8 mouse cellular contexts compared by ENCODE assay signal in the genomic region with DNA sequence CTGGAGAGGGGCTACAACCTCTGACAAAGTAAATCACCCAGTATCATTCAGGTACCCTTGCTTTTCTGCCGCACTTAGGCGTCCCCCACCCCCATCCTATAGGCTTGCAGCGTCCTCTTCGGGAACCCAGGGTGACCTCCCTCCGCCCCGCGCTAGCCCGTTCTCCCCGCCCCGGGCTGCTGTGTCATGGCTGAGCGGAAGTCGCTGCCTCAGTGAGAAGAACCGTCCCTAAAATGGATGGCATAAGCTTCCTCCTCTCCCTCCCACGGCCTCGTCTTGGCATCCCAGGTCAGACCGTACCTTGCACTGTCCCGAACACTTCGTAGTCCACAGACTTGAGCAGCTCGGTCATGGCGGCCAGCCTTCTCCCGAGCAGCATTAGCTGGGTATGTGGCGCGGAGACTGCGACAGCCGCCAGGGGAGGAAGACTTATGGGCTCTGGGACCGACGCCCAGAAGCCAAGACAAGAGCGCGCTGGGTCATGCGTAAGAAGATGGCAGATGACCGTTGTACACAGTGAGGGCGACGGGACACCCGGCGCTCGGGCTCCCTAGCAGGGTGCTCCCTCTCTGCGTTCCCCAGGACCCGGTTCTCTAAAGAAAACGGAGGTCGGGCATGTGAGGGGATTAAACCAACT. TPM values are rescaled to one million over a fixed set of nuclear protein-coding genes. Genes with fewer than 3 reads are reported as not detected.
A peak's percentile ranks its signal among the peaks of the same experiment; 100 is the strongest.
DNase-seq lines count a peak whose midpoint lies in the region; ATAC-seq and TF ChIP-seq lines count a peak whose summit lies in the region.

A gene (minus strand): TSS at position 587 of the 637 bp plus-strand sequence.

- TF ChIP-seq CTCF in ES-Bruce4 (IDR thresholded peaks at IDR 0.05; ENCODE audit: low read depth, low read length) = peak; percentile 21
- TF ChIP-seq CTCF in heart, postnatal 0 days (IDR thresholded peaks at IDR 0.05; ENCODE audit: low read depth) = peak; percentile 38
- TF ChIP-seq CTCF in liver, embryonic 14.5 days (IDR thresholded peaks at IDR 0.05; ENCODE audit: low read depth) = peak; percentile 73

- H3K9ac ChIP-seq in ES-Bruce4 (ENCODE audit: low read depth, poor library complexity, severe bottlenecking) = peak within 1 kb of the TSS; percentile 34
- peak within 1 kb of the TSS; percentile 77 for H3K9ac ChIP-seq in forebrain, embryonic 13.5 days
- H3K9ac ChIP-seq in heart, postnatal 0 days (replicated peaks; ENCODE audit: low read depth, low read length) = peak within 1 kb of the TSS; percentile 81
- H3K9ac ChIP-seq in liver, embryonic 14.5 days (replicated peaks) = peak within 1 kb of the TSS; percentile 87
- peak within 1 kb of the TSS; percentile 67; the same call in 1 of the 2 replicates for H3K9ac ChIP-seq in stomach, embryonic 15.5 days

- peak within 1 kb of the TSS; percentile 67 for H3K4me2 ChIP-seq in forebrain, embryonic 13.5 days
- H3K4me2 ChIP-seq in heart, postnatal 0 days (ENCODE audit: low read depth, low read length) = peak within 1 kb of the TSS; percentile 73
- H3K4me2 ChIP-seq in liver, embryonic 14.5 days (ENCODE audit: low read depth) = peak within 1 kb of the TSS; percentile 68
- peak within 1 kb of the TSS; percentile 73 for H3K4me2 ChIP-seq in stomach, embryonic 15.5 days

- no peak within 1 kb of the TSS for H3K27ac ChIP-seq in ES-Bruce4 (ENCODE audit: insufficient read depth, low read length)
- peak within 1 kb of the TSS; percentile 69; the same call in 1 of the 2 replicates for H3K27ac ChIP-seq in forebrain, embryonic 13.5 days
- H3K27ac ChIP-seq in heart, postnatal 0 days (ENCODE audit: low read depth) = peak within 1 kb of the TSS; percentile 92
- peak within 1 kb of the TSS; percentile 72 for H3K27ac ChIP-seq in liver, embryonic 14.5 days
- H3K27ac ChIP-seq in stomach, embryonic 15.5 days = peak within 1 kb of the TSS; percentile 69

- no peaks in the 10 kb centered on the region for H3K36me3 ChIP-seq in ES-Bruce4 (ENCODE audit: control insufficient read depth, insufficient read depth, low read length, poor library complexity, severe bottlenecking)
- H3K36me3 ChIP-seq in forebrain, embryonic 13.5 days (ENCODE audit: poor library complexity, severe bottlenecking) = no peaks in the 10 kb centered on the region
- H3K36me3 ChIP-seq in heart, postnatal 0 days (replicated peaks; ENCODE audit: control insufficient read depth, insufficient read depth, low read length) = no peaks in the 10 kb centered on the region
- H3K36me3 ChIP-seq in liver, embryonic 14.5 days (replicated peaks; ENCODE audit: control insufficient read depth, insufficient read depth, low read depth) = no peaks in the 10 kb centered on the region
- H3K36me3 ChIP-seq in stomach, embryonic 15.5 days = no peaks in the 10 kb centered on the region

- peak; percentile 87 for DNase-seq in heart, postnatal 0 days (ENCODE audit: low spot score)
- DNase-seq in kidney, postnatal 36 days = peak; percentile 88 to 91
- peak; percentile 68 to 75 (median 73) for DNase-seq in liver, embryonic 14.5 days (ENCODE audit: low read depth in 3 of 3, low spot score in 3 of 3)
- DNase-seq in neural tube, embryonic 10.5 days (ENCODE audit: extremely low spot score, low spot score) = peak; percentile 89

- 0 out of 2 replicates have a peak, but pooled peaks have one; percentile 43 for TF ChIP-seq EP300 in ES-Bruce4 (IDR thresholded peaks at IDR 0.05; ENCODE audit: insufficient read depth, low read depth, low read length)
- TF ChIP-seq EP300 in heart, postnatal 0 days (IDR thresholded peaks at IDR 0.05; ENCODE audit: low read depth) = peak; percentile 87
- no peak for TF ChIP-seq EP300 in liver, embryonic 14.5 days (IDR thresholded peaks at IDR 0.05; ENCODE audit: low read depth)

- no peaks in the 10 kb centered on the region for H3K27me3 ChIP-seq in ES-Bruce4 (ENCODE audit: control insufficient read depth, insufficient read depth, low read length, poor library complexity, severe bottlenecking)
- H3K27me3 ChIP-seq in forebrain, embryonic 13.5 days = no peaks in the 10 kb centered on the region
- H3K27me3 ChIP-seq in heart, postnatal 0 days (ENCODE audit: control insufficient read depth, insufficient read depth, low read length) = no peaks in the 10 kb centered on the region
- no peaks in the 10 kb centered on the region for H3K27me3 ChIP-seq in liver, embryonic 14.5 days (ENCODE audit: control insufficient read depth, insufficient read depth, low read length)
- H3K27me3 ChIP-seq in stomach, embryonic 15.5 days (replicated peaks) = no peaks in the 10 kb centered on the region

- WGBS in forebrain, embryonic 13.5 days = under 1% methylated on average over 40 of the region's 40 CpGs
- WGBS in heart, postnatal 0 days = under 1% methylated on average over 40 of the region's 40 CpGs
- under 1% methylated on average over 40 of the region's 40 CpGs for WGBS in liver, embryonic 14.5 days (ENCODE audit: insufficient replicate concordance)
- under 1% methylated on average over 40 of the region's 40 CpGs for WGBS in stomach, embryonic 15.5 days

- peaks cover 1% of the 10 kb centered on the region for H3K4me1 ChIP-seq in ES-Bruce4 (ENCODE audit: control insufficient read depth, insufficient read depth, low read length)
- H3K4me1 ChIP-seq in forebrain, embryonic 13.5 days = no peaks in the 10 kb centered on the region
- H3K4me1 ChIP-seq in heart, postnatal 0 days (ENCODE audit: control insufficient read depth, insufficient read depth) = no peaks in the 10 kb centered on the region
- H3K4me1 ChIP-seq in liver, embryonic 14.5 days (replicated peaks; ENCODE audit: control insufficient read depth in 2 of 2, insufficient read depth in 2 of 2, low read length in 1 of 2) = peaks cover 0 to 2% of the 10 kb centered on the region in 2 experiments
- no peaks in the 10 kb centered on the region for H3K4me1 ChIP-seq in stomach, embryonic 15.5 days

- peak; percentile 94 for ATAC-seq in cerebellum, adult (ENCODE audit: insufficient number of reproducible peaks, low FRiP score, low TSS enrichment)
- peak; percentile 97 for ATAC-seq in forebrain, embryonic 13.5 days
- peak; percentile 98 for ATAC-seq in heart, postnatal 0 days (ENCODE audit: insufficient read depth, low read depth)
- peak; percentile 99 for ATAC-seq in liver, embryonic 14.5 days (ENCODE audit: insufficient read depth)
- ATAC-seq in stomach, embryonic 15.5 days (ENCODE audit: insufficient read depth, low FRiP score, low read depth) = peak; percentile 96

- peak within 1 kb of the TSS; percentile 86 for H3K4me3 ChIP-seq in ES-Bruce4 (ENCODE audit: low read depth, low read length)
- peak within 1 kb of the TSS; percentile 61 for H3K4me3 ChIP-seq in forebrain, embryonic 13.5 days
- peak within 1 kb of the TSS; percentile 69 for H3K4me3 ChIP-seq in heart, postnatal 0 days (ENCODE audit: low read depth, low read length)
- H3K4me3 ChIP-seq in liver, embryonic 14.5 days (ENCODE audit: insufficient read depth in 1 of 2, low read depth in 2 of 2, low read length in 2 of 2) = peak within 1 kb of the TSS; percentile 76 to 82
- H3K4me3 ChIP-seq in stomach, embryonic 15.5 days (replicated peaks) = peak within 1 kb of the TSS; percentile 63

- H3K9me3 ChIP-seq in ES-Bruce4 (replicated peaks; ENCODE audit: control insufficient read depth, insufficient read depth, low read length, poor library complexity, severe bottlenecking) = no peaks in the 10 kb centered on the region
- no peaks in the 10 kb centered on the region for H3K9me3 ChIP-seq in forebrain, embryonic 13.5 days (replicated peaks)
- H3K9me3 ChIP-seq in heart, postnatal 0 days (replicated peaks; ENCODE audit: control insufficient read depth, low read length) = no peaks in the 10 kb centered on the region
- no peaks in the 10 kb centered on the region for H3K9me3 ChIP-seq in liver, embryonic 14.5 days (ENCODE audit: control insufficient read depth, low read length)
- H3K9me3 ChIP-seq in stomach, embryonic 15.5 days = no peaks in the 10 kb centered on the region

- TF ChIP-seq POLR2A in ES-Bruce4 (IDR thresholded peaks at IDR 0.05; ENCODE audit: insufficient read depth, low read length) = peak; percentile 32

RNA-seq across cellular contexts. Expression of the gene that starts here (rescaled TPM):
- polyA plus RNA-seq in ES-Bruce4 (2011; ENCODE audit: insufficient read depth, insufficient read length, low read depth, missing spikeins) = 1.1 and 1.9 TPM in 2 replicates
- polyA plus RNA-seq in forebrain, embryonic 13.5 days (2015; fragmentation: Nextera tagmentation; extraction: Ambion mirVana) = 8.3 and 10.1 TPM in 2 replicates
- 27.6 and 31.4 TPM in 2 replicates for total RNA-seq in heart, postnatal 0 days (2014; rRNA removed; ENCODE audit: low replicate concordance)
- polyA plus RNA-seq in heart, postnatal 0 days (2015; fragmentation: Nextera tagmentation; extraction: Ambion mirVana) = 85.8 and 91.0 TPM in 2 replicates
- polyA plus RNA-seq in liver, embryonic 14.5 days (2012; rRNA removed) = 1.0 and 2.6 TPM in 2 replicates
- 5.4 and 5.6 TPM in 2 replicates for polyA plus RNA-seq in liver, embryonic 14.5 days (2014; fragmentation: Nextera tagmentation; extraction: Ambion mirVana)
- polyA plus RNA-seq in stomach, embryonic 15.5 days (2015; fragmentation: Nextera tagmentation; extraction: Ambion mirVana) = 12.0 and 15.6 TPM in 2 replicates

Comparison
In these comparisons a context has a peak if more than half of its experiments do, and no peak if none do; other contexts are left out.
1. H3K9ac ChIP-seq: peak in every context shown above with its lines; median percentile 87 in liver, embryonic 14.5 days; 81 in heart, postnatal 0 days; 77 in forebrain, embryonic 13.5 days; 67 in stomach, embryonic 15.5 days; 34 in ES-Bruce4.
2. CTCF ChIP-seq: peak in every context shown above with its lines; median percentile 73 in liver, embryonic 14.5 days; 38 in heart, postnatal 0 days; 21 in ES-Bruce4.